Mouse (Mus musculus): ENCODE data around the gene Upk1b.

Gene Upk1b

DNA sequence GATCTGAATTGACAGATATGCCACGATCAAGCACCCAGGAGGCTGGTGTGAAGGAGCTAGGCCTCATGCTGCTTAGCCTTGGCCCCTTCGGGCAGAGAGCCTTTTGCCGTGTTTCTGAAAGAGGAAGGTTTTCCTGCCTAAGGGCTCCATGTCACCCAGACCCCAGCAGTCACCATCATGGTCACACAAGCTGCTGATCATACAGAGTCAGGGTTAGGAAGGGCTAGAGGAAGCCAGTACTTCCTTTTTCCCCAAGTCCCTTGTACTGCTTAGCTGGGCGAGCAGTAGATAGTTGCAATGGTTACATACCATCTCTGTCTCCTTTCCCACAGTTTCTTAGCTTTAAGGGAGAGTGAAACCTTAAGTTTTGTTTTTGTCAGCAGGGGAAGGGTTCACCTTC is 36.6 kb downstream of the Upk1b start:
- intact Hi-C loops (cut with DNase I) = no loop called here

DNA sequence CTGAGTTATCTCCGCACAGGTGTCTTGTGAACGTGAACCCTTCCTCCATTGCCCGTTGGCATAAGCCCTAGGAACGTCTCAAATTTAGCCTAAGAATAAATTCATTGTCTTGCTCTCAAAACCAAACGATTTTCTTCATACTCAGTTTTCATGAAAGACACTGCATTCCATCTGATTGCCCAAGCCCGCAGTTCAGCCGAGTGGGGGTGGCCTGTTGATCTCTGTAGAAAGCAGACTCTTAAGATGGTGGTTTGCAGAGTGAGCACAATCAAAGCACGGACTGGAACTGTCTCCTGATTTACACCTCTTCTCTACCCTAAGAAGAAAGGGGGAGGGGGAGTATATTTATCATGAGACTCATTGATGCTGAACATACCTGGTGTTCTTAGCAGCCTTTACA is 37.7 kb downstream of the Upk1b start:
- intact Hi-C loops (cut with DNase I) = no loop called here

DNA sequence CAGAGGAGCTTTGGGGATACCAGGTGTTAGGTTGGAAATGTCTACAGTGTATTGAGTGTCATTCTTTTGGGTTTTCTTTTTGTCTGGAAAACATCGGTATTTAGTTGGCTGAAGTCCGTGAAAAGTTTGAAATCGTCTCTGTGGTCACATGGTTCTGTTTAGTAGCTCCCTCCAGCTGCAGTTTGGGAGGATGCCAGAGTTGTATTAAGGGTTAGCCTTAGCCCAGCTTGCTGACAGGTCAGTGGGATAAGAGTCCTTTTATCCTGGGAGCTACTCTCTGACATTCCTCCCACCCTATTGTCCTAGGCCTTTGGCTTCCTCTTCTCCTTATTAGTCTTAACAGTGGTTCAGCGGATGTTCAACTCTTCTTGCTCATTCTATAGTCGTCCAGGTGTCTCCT is 38.2 kb downstream of the Upk1b start:
- intact Hi-C loops (cut with DNase I) = no loop called here

DNA sequence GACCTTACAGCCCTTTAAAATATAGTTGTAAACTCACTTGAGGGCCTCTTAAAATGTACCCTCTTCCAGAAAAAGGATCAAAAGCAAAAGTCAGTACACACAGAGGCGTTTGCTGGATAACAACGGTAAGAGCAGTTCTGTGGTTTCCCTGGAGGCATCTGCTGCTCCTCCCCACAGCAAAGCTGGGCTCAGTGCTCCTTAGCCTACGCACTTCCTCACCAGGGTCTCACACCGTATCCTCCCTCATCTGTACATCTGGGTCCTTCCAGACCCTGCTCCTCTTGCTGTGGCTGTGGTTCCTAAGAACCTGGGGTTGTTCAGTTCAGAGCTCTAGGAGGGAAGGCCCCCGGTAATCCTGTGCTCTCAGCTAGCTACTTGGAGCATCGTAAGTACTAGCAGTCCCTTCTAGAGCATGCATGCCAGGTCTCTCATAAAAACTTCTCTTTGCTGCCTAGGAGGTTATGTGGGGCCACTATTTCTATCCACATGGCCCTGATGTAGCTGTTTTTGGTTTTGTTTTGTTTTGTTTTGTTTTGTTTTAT is 39.2 kb downstream of the Upk1b start:
- intact Hi-C loops (cut with DNase I) = no loop called here

DNA sequence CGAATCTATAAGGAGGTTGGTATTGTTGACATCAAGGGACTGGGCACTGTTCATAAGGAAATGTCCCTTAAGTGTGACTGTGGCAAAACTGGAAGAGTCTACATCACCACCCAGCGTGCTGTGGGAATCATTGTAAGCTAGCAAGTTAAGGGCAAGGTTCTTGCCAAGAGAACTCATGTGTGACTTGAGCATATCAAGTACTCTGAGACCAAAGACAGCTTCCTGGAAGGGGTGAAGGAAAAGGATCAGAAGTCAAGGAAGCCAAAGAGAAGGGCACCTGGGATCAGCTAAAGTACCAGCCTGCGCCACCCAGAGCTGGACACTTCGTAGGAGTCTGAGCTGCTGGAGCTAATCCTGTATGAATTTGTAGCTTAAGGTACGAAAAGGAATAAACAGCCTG is 39.9 kb downstream of the Upk1b start:
- intact Hi-C loops (cut with DNase I) = no loop called here

DNA sequence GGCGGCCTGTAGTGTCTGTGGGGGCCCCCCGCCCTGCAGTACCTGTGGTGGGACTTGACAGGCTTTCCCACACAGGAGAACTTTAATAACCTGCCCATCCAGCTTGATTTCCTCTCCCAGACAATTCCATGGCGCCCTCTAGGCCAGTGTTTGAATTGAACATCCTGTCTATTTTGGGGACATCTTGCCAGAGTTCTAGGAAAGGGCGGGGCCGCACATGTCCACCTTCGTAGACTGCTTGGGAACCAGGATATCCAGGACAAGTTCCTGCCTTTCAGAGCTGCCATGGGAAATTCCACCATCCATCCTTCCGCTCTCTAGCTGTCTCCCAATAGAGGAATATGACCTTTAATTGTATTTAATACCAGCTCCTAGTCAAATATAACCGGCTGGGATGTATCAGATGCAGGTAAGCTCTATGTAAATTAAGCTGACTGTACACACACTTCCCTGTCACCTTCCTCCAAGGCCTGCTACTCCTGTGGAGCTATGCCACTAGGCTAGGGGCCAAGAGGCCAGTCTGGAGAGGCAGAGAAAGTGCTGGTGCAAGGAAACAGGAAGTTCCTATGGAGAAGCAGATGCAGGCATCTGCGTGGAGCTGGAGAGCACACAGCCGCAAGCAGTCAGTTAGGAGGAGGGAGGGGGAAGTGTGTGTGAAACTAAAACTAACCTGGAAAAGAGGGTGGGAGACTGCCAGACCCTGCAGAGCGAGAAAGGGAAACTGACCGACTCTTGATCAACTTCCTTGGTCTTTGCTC is 41.8 kb downstream of the Upk1b start:
- intact Hi-C loops (cut with DNase I) = no loop called here

DNA sequence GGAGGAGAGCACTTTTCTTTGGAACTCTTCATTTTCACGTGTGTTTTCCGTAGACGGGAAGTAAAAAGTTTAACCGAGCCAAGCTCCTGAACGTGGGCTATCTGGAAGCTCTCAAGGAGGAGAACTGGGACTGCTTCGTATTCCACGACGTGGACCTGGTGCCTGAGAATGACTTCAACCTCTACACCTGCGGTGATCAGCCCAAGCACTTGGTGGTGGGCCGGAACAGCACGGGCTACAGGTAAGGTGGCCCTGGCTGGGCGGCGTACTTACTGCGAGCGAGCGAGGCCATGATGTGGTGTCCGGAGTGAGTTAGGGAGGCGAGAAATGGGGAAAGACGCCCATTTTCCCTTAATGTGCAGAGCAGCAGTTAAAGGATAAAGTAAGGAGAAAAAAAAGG is 42.5 kb downstream of the Upk1b start:
- intact Hi-C loops (cut with DNase I) = no loop called here

DNA sequence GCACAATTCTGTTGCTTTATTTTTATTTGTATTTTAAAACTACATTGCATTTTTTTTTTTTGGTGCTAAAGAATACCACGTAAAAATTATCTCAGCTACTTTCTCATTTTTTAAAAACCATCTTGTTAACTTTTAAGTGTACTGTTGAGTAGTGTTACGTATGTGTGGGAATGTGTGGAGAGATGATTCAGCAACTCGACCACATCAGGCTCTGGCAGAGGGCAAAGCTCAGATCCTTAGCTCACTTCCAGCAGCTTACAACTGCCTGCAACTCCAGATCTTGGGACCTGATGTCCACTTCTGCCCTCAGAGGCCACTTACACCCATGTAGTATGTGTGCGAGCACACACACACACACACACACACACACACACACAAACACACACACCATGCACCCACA is 43.6 kb downstream of the Upk1b start:
- intact Hi-C loops (cut with DNase I) = no loop called here

DNA sequence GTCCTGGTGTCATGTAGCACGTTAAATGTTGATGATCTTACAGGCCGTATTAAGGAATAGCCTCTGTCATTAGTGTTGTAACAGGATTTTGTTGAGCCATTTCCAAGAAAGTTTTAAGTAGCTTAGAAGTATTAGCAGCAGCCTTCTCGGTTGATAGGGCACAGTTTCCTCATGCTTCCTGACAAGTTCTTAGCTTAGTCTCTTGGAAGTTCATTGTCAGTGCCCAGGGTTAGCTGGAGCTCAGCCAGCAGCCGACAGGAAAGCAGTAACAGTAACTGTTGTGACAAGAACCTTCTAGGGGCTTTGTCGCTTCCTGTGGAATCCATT is 44.0 kb downstream of the Upk1b start:
- intact Hi-C loops (cut with DNase I) = no loop called here

DNA sequence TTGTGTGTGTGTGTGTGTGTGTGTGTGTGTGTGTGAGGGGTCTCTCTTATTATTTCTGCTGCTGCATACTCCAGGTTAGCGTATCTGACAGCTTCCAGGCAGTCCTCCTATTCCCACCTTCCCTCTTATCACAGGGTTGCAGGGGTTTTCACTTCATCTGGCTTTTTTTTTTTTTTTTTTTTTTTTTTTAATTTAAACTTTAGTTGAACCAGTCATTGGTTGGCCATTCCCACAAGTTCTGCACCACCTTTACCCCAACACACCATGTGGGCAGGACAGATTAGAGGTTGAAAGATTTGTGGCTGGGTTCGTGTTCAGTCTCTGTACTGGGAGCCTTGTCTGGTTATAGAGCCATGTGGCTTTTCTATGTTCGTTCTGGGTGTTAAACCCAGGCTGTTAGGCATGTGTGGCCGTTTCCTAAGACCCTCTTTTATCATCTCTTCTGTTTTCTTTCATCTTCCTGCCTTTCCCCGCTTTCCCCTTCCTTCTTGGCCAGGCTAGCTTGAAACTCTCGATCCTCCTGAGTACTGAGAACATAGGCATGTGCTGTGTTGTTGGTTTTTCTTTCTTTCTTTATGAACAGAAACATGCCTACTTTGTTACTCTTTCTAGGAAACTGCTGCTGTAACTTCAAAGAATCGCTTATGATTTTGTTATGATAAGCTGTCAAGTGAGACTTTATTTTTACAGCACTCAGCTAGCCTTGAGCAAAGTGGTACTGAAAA is 44.5 kb downstream of the Upk1b start:
- intact Hi-C loops (cut with DNase I) = no loop called here

DNA sequence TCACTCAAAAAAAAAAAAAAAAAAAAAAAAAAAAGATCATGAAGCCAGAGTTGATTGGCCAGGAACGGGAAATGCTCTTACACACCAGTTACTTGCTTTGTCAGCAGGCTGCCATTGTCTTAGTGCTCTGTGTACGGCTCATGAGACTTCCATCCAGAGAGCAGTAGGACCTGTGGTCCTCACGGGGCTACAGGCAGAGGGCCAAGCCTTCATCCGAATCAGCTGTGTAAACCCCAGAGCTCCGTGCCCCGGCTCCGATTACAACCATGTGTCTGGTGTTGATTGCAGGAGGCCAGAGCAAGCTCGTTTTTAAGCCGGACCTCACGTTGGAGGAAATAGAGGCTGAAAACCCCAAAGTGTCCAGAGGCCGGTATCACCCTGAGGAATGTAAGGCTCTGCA is 46.5 kb downstream of the Upk1b start:
- intact Hi-C loops (cut with DNase I) = no loop called here

DNA sequence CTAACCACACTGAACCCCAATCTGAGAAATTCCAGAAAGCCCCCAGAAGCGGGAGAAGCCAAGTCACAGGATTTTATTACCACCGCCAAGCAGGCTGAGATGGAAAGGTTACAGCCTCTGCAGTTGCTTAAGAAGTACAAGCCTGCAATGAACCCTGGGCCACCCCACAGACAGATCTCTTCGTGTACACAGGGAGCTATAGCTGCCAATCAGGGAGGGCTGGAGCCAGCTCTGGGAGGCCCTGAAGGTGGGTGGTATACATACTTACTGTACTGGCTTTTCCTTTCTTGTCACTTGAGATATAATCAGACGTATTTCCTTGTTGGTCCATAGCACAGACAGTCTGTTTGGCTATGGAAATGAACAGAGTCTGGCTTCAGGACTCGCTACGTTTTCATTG is 49.3 kb downstream of the Upk1b start:
- intact Hi-C loops (cut with DNase I) = no loop called here

DNA sequence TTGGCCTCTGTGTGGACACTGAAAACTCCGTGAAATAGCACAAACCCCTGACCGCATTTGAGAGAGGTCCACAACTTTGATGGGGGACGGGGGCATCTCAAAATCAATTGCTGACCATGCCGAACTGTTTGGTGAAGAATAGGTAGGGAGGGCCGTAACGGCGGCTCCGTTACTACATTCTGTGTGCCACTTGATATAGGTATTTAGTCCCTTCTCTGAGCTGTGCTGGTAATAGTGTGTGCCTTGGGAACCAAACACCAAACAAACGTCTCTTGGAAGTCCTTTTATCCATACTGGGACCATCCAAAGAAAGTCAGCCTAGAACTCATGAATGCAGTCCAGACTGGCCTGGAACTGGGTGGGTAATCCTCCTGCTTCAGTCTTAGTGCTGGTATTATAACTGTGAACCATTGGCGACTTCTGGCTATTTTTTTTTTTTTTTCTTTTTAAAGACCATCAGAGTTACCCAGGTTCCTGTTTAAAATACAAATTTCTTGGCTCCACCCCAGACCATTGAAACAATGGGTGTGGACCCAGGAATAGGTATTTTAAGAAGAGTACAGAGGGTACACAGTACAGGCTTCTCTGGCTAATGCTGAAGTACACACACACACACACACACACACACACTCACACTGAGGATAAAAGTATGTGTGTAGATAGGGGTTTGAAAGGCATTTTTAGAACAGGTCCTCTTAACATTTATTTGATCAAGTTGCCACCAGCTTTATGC is 56.0 kb downstream of the Upk1b start:
- intact Hi-C loops (cut with DNase I) = no loop called here

DNA sequence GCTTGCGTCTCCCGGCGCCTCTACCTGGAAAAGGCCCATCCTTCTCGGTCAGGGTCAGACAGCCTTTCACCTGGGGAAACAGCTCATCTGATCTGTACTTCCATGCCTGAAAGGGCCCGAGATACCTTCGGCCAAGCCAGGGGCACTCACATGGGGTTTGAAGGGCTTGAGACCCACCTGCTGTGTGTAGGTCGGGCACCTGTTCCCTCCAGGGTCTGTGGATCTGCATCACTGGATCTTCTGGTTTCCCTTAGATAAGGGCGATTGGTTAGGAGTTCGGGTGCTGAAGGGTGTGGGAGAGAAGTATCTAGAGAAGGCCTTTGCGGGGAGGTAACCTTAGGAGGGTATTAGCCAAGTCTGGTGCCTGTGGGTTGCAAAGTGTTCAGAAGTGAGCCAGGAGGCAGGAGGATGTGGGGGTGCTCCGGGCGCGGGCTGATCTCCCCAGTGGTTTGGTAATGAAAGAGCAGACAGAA is 57.4 kb downstream of the Upk1b start:
- intact Hi-C loops (cut with DNase I) = no loop called here

DNA sequence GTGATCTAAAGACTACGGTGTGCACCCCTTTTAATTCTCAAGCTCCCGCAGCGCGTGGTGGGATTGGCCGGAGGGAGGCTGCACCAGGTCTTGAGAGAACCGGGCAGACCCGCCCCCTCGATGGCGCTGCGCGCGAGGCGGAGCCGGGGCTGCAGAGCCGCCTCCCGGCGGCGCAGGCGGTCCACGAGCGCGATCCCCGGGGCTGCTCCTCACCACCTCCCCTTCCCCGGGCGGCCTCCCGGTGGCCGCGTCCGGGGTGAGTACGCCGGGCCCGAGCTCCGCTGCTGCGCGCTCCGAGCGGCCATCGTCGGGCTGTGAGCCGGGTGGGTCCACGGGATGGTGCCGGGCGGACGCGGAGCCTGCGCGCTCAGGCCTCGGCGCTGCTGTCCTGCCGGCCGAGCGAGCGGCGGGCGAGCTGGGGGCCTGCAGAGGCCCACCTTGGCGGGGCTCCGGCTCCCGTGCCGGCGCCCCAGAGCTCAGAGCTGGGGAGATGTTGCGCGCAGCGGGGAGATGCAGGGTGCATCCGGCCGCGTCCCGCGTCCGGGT is 57.9 kb downstream of the Upk1b start, which contains the start of gene B4galt4:
B4galt4 (plus strand) TSS at position 152 of the 546 bp plus-strand sequence.
- intact Hi-C loops (cut with DNase I) = no loop called here

DNA sequence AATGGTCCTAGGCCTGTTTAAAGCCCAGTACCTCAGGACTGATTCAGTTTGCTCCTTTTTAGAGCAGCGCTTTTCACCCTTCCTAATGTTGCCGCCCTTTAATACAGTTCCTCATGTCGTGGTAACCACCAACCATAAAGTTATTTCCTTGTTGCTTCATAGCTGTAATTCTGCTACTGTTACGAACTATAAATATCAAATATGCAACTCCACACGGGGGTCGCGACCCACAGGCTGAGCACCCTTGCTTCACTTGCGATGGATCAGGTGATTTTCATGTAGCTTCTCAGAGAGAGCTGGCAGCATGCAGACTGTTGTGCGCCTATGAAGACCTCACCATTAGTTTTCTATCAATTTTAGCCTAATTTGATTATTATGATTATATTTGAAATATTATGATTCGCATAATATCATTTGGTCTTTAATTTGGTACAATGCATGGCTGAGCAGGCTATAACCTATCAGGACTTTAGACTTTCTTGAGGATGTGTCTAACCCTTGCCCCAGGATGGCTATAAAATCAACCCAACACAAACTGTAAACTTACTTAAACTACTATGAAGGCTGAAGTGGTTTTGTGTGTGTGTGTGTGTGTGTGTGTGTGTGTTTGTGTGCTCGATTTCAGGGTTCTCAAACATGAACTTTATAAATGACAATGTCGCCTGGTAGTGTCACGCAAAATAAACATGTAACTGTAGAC is 58.8 kb downstream of the Upk1b start:
- intact Hi-C loops (cut with DNase I) = no loop called here

DNA sequence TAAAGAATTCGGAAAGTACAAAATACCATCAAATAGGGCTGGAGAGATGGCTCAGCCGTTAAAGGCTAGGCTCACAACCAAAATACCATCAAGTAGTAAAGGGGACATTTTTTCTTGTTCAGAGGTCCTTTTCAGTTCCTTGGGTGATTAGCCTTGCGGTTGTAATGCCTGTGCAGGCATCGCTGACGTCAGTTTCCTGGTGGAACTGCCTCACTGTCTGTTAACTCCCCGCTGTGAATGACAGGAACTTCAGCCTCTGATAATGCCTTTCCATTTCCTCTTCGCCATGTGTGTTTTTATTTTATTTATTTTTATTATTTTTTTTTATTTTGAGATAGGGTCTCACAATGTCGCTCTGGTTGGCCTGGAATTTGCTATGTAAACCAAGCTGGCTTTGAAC is 69.2 kb downstream of the Upk1b start:
- intact Hi-C loops (cut with DNase I) = loop anchor here (10.0 kb wide), 1 partner anchor 84 kb away; no protein-coding TSS in a partner anchor

DNA sequence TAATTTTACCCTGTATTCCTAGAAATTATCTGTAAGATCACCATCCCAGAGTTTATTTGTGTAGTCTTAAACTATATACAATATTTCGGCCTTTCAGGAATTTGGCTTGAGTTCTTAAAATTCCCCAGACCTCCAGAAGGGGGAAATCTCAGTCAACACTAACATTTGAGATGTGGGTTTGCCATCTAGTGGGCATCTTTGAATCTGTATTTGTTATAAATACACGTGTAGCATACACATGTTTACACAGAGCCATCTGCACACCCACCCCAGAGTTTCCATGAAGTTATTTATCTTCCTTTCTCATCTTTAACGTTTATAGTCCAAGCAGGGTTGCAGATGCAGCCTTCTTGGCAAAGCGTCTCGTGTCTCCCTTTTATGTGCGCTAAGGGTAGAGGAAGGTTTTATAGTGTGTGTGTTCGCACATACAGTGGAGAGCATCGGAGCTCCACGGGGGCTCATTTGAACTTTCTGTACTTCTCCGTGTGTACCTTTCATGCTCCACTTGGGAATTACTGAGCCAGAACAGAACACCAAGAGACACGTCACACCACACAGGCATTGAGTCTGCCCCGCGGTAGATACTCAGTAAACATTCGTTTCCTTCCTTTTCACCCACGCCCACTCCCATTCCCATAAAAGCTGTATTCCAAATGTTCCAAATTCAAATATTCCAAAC is 70.4 kb downstream of the Upk1b start:
- intact Hi-C loops (cut with DNase I) = loop anchor here (10.0 kb wide), 3 partner anchors 85 to 195 kb away; no protein-coding TSS in a partner anchor

DNA sequence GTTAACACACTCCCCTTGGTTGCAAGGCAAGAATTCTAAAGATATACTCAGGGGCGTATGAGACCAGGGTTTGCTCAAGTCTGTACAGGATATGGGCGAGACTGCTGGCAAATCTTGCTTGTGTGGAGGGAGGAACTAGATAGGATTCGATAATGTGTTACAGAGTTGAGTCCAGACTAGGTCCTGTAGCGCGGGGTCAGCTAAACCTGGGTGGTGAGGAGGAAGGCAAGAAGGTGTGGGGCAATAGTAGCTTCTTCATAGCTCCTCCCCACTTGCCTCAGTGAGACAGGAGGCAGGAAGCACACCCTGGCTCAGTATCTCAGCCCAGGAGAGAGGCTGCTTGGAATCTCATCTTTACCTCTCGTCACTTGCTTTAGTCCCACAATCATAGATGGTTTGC is 71.0 kb downstream of the Upk1b start:
- intact Hi-C loops (cut with DNase I) = loop anchor here (10.0 kb wide), 2 partner anchors 104 to 194 kb away; no protein-coding TSS in a partner anchor

DNA sequence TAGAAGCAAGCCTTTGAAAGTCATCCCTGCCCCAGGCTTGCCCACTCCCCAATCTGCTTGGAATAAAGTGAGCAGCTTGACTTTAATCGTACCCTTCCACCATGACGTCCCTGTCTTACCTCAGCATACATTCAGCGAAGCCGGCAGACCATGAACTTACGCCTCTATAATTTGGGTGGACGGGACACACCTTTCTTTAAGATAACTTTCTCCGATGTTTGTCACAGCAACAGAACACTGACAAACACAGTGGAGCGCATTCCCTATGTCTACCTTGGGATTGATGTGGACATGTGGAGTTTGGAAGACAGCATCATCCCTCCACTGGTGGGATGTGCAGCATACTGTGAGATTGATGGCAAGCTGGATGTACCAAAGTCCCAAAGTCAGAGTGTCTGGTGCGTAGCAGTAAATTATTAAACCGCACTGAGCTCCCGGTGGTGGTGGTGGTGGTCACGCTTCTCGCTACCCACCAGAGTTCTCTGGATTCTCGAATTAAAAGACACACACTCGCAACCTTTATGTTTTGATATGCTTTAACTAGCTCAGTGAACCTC is 71.5 kb downstream of the Upk1b start:
- intact Hi-C loops (cut with DNase I) = loop anchor here (10.0 kb wide), 2 partner anchors 104 to 194 kb away; no protein-coding TSS in a partner anchor

Measured in adrenal gland (tissue).